Mouse (Mus musculus) ES-E14 (cell line): ENCODE measurements around the gene Olfr643.

Source experiments
- CHD2 ChIP-seq: IDR thresholded peaks from 2 replicates; pipeline ENCODE4 v1.6.1; 2014; ENCODE audit warnings: mild to moderate bottlenecking, low read depth, low read length, inconsistent platforms
- ZNF384 ChIP-seq: IDR thresholded peaks from 2 replicates; pipeline ENCODE4 v1.6.1; 2012; ENCODE audit warnings: low read depth, low read length, inconsistent platforms

DNA sequence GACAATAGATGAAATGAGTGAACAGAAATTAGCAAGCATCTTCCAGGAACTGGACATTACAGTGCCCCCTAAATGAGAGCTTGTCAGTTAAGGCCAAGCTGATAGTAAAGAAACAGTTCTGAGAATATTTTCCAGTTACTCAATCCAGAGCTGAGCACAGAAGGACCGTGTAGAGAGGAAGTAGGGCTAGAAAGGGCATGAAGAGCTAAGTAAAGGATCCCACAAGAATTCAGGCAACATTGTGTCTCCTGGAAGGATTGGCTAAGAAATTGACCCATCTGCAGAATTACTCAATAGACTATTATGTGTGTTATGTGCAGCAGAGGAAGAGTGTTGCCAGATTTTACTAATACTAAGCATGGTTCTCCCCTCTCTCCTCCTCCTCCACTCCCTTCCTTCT, 165.4 kb downstream of the Olfr643 start:
- TF ChIP-seq ZNF384 (no peak), CHD2 (no peak)
